37 mouse cellular contexts compared by ENCODE assay signal in genomic region chr4:129505511-129505910, GRCm38 (mm10). TPM values are rescaled to one million over a fixed set of nuclear protein-coding genes. Genes with fewer than 3 reads are reported as not detected.
"Had no signal": no experiment of that assay in that cellular context is flagged by ENCODE, and none has a peak within 500 bp of the region (broad histone marks: within the 10 kb centered on the region; RNA-seq: fewer than 3 reads in every experiment).

No protein-coding gene starts in this region.

- DNase-seq: gastrocnemius, adult 2 months; gastrocnemius, postnatal 10 days; gastrocnemius, postnatal 25 days; heart, adult 18-20 months; heart, postnatal 10 days; heart, postnatal 4 days; kidney, adult 18-20 months; kidney, adult 8-10 months; kidney, postnatal 10 days; kidney, postnatal 25 days; kidney, postnatal 4 days; liver; liver, embryonic 13.5 days; liver, postnatal 0 days had no signal

RNA-seq across cellular contexts. Expression of gene Fam229a, which starts 14.5 kb away (rescaled TPM):
- total RNA-seq: gastrocnemius, adult 2 months; gastrocnemius, postnatal 10 days; gastrocnemius, postnatal 25 days; gastrocnemius, postnatal 4 days; granulocyte monocyte progenitor cell, adult 5-6 weeks; heart, adult 8-10 months; heart, postnatal 10 days; heart, postnatal 25 days; heart, postnatal 4 days; layer of hippocampus, adult 2 months; layer of hippocampus, postnatal 25 days; left cerebral cortex, postnatal 36 days had no signal
- polyA plus RNA-seq: heart, embryonic 10.5 days; heart, embryonic 14.5 days; heart, embryonic 16.5 days; hindbrain, embryonic 12.5 days; inflammation-experienced regulatory T-cells, adult 6 months; intestine, embryonic 15.5 days; kidney, embryonic 14.5 days; kidney, embryonic 16.5 days; limb, embryonic 10.5 days; limb, embryonic 12.5 days; limb, embryonic 14.5 days; liver, embryonic 11.5 days had no signal

RNA-seq across cellular contexts. Expression of gene Tssk3, which starts 14.7 kb away (rescaled TPM):
- total RNA-seq: gastrocnemius, adult 2 months; gastrocnemius, postnatal 10 days; gastrocnemius, postnatal 25 days; gastrocnemius, postnatal 4 days; granulocyte monocyte progenitor cell, adult 5-6 weeks; heart, adult 18-20 months; heart, adult 8-10 months; heart, postnatal 10 days; heart, postnatal 25 days; heart, postnatal 4 days; layer of hippocampus, postnatal 25 days; left cerebral cortex, adult 2 months had no signal
- polyA plus RNA-seq: heart, embryonic 10.5 days; heart, embryonic 12.5 days; heart, embryonic 14.5 days; heart, embryonic 16.5 days; hindbrain, embryonic 10.5 days; hindbrain, embryonic 12.5 days; inflammation-experienced regulatory T-cells, adult 6 months; intestine, embryonic 15.5 days; intestine, postnatal 0 days; kidney, embryonic 14.5 days; kidney, embryonic 16.5 days; limb, embryonic 10.5 days; limb, embryonic 12.5 days; limb, embryonic 14.5 days; liver, embryonic 11.5 days had no signal
